Mouse (Mus musculus): ENCODE data around the gene Ffar2. TPM values are rescaled to one million over a fixed set of nuclear protein-coding genes. Genes with fewer than 3 reads are reported as not detected.
"Not testable (repeated sequence)": the region's sequence is repeated elsewhere in the genome, so short reads cannot be mapped to it uniquely, and the experiment has no call there.

Ffar2 gene
- polyA plus RNA-seq, 1 experiment from 2014 or later = not detected

GRCm38 (mm10) chr7:30846505-30847053 is 23.0 kb upstream of the Ffar2 start:
- no peaks in the 10 kb centered on the region for H3K9me3 ChIP-seq (replicated peaks)
- no peak overlapping the region for H3K4me3 ChIP-seq
- H3K9ac ChIP-seq = no peak overlapping the region
- H3K27ac ChIP-seq (ENCODE audit: poor library complexity, severe bottlenecking) = no peak overlapping the region
- no peak overlapping the region for H3K4me2 ChIP-seq
- 63% methylated on average over 2 of the region's 2 CpGs for WGBS
- no peaks in the 10 kb centered on the region for H3K27me3 ChIP-seq (replicated peaks)
- no peak for ATAC-seq (ENCODE audit: insufficient number of reproducible peaks, low FRiP score)
- 0 out of 2 replicates have a peak, but pooled peaks cover 3% of the 10 kb centered on the region for H3K4me1 ChIP-seq (replicated peaks)
- H3K36me3 ChIP-seq = no peaks in the 10 kb centered on the region

DNA sequence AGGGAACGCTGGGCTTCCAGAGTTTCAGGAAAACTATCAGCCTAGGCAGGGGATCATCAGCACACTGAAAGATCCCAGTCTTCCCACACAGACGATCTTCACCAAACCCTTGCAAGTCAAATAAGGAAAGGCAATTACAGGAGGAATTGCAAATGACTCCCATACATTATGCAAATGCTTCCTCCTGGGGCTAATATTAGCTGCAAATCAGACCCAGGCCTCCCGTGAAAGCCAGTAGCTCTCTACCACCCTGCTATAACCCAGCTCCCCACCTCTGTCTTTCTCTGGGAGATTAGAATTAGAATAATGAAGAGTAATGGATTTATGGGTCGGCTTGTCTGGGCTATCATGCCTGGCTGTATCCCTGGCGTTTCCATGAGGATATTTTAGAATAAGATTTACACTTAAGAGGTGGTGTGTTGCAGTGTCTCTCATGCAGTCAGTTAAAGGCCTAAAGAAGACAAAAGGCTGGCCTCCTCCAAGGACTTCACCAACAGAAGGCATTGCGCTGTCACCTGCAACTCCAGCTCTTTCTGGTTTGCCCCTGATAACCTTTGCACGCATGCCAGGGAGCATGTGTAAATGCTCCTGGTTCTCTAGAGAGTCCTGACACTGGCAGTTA is 21.2 kb upstream of the Ffar2 start:
- WGBS = 34% methylated on average over 7 of the region's 7 CpGs
- Histone ChIP-seq H3K9me3 (replicated peaks) (no peaks in the 10 kb centered on the region), H3K27me3 (replicated peaks) (no peaks in the 10 kb centered on the region), H3K4me1 (replicated peaks) (peaks cover 14% of the 10 kb centered on the region), H3K4me3 (no peak overlapping the region), H3K4me2 (no peak overlapping the region), H3K27ac (ENCODE audit: poor library complexity, severe bottlenecking) (no peak overlapping the region), H3K36me3 (no peaks in the 10 kb centered on the region), H3K9ac (no peak overlapping the region)
- no peak for ATAC-seq (ENCODE audit: insufficient number of reproducible peaks, low FRiP score)

GRCm38 (mm10) chr7:30842092-30842491 is 18.5 kb upstream of the Ffar2 start:
- 78% methylated on average over 5 of the region's 5 CpGs for WGBS
- H3K27ac ChIP-seq (ENCODE audit: poor library complexity, severe bottlenecking) = no peak overlapping the region

DNA sequence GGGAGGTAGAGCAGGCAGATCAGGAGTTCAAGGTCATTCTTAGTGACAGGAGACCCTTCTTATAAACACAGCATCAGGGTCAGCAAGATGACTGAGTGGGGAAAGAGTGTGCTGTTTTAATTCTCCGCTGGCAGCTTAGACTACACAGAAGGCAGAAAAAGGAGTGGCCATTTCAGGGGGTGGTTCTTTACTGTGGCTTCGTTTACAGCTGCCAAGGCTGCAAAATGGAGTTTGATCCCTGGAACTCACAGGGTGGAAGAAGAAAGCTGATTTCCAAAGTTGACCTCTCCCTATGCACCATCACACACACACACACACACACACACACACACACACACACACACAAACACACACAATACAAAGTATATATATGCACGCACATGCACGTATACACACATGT is 17.8 kb upstream of the Ffar2 start:
- WGBS = 73% methylated on average over 4 of the region's 4 CpGs
- Histone ChIP-seq H3K4me1 (replicated peaks) (peaks cover 14% of the 10 kb centered on the region), H3K9ac (no peak overlapping the region), H3K4me3 (no peak overlapping the region), H3K36me3 (no peaks in the 10 kb centered on the region), H3K9me3 (replicated peaks) (no peaks in the 10 kb centered on the region), H3K4me2 (no peak overlapping the region), H3K27ac (ENCODE audit: poor library complexity, severe bottlenecking) (no peak overlapping the region), H3K27me3 (replicated peaks) (0 out of 2 replicates have a peak, but pooled peaks cover 6% of the 10 kb centered on the region)
- ATAC-seq (ENCODE audit: insufficient number of reproducible peaks, low FRiP score) = no peak

More at GRCm38 (mm10) chr7:30842092-30842491, 18.5 kb upstream of the Ffar2 start:
- Histone ChIP-seq H3K27me3 (replicated peaks) (0 out of 2 replicates have a peak, but pooled peaks cover 6% of the 10 kb centered on the region), H3K9ac (no peak overlapping the region), H3K36me3 (no peaks in the 10 kb centered on the region), H3K4me2 (no peak overlapping the region), H3K4me3 (no peak overlapping the region), H3K4me1 (replicated peaks) (peaks cover 14% of the 10 kb centered on the region), H3K9me3 (replicated peaks) (no peaks in the 10 kb centered on the region)
- ATAC-seq (ENCODE audit: insufficient number of reproducible peaks, low FRiP score) = no peak

GRCm38 (mm10) chr7:30840306-30840705 is 16.7 kb upstream of the Ffar2 start:
- 0 out of 2 replicates have a peak, but pooled peaks cover 6% of the 10 kb centered on the region for H3K27me3 ChIP-seq (replicated peaks)
- no peak overlapping the region for H3K4me2 ChIP-seq
- H3K4me1 ChIP-seq (replicated peaks) = peaks cover 14% of the 10 kb centered on the region
- no peak overlapping the region for H3K27ac ChIP-seq (ENCODE audit: poor library complexity, severe bottlenecking)
- no peak overlapping the region for H3K4me3 ChIP-seq
- no peaks in the 10 kb centered on the region for H3K36me3 ChIP-seq
- WGBS = 62% methylated on average over 3 of the region's 3 CpGs
- no peak for ATAC-seq (ENCODE audit: insufficient number of reproducible peaks, low FRiP score)
- no peak overlapping the region for H3K9ac ChIP-seq
- H3K9me3 ChIP-seq (replicated peaks) = no peaks in the 10 kb centered on the region

- Histone ChIP-seq H3K27me3 (replicated peaks) (0 out of 2 replicates have a peak, but pooled peaks cover 6% of the 10 kb centered on the region), H3K9ac (no peak overlapping the region), H3K4me2 (no peak overlapping the region), H3K9me3 (replicated peaks) (no peaks in the 10 kb centered on the region), H3K4me3 (no peak overlapping the region), H3K4me1 (replicated peaks) (peaks cover 16% of the 10 kb centered on the region), H3K27ac (ENCODE audit: poor library complexity, severe bottlenecking) (no peak overlapping the region), H3K36me3 (no peaks in the 10 kb centered on the region)
- ATAC-seq (ENCODE audit: insufficient number of reproducible peaks, low FRiP score) = no peak
These were observed 13.7 kb upstream of the Ffar2 start for GRCm38 (mm10) chr7:30837277-30837676.

DNA sequence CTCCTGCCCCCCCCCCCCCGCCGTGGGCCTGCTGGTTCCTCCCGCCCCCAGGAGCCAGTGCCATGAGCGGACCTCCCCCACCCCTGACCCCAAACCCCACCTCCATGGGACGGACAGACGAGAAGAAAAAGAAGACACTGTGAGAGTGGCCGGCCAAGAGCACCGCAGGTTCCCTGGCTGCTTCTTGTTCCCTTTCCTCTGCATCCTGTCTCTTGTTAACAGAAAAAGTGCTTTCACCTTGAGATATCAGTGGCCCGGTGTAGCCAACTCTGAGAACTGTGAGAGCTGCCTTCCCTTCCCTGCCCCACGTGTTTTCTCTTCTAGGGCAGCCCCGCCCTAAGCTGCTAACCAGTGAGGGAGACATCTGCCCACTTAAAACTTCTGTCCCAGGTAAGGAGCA is 9.1 kb upstream of the Ffar2 start:
- ATAC-seq (ENCODE audit: insufficient number of reproducible peaks, low FRiP score) = not testable (repeated sequence)

GRCm38 (mm10) chr7:30832261-30832660 is 8.7 kb upstream of the Ffar2 start:
- peaks cover 5% of the 10 kb centered on the region for H3K4me1 ChIP-seq (replicated peaks)
- no peak for ATAC-seq (ENCODE audit: insufficient number of reproducible peaks, low FRiP score)
- no peak overlapping the region for H3K9ac ChIP-seq
- H3K36me3 ChIP-seq = no peaks in the 10 kb centered on the region
- no peak overlapping the region for H3K4me3 ChIP-seq
- no peak overlapping the region for H3K27ac ChIP-seq (ENCODE audit: poor library complexity, severe bottlenecking)
- no peaks in the 10 kb centered on the region for H3K27me3 ChIP-seq (replicated peaks)
- peak overlapping the region; percentile 57 for H3K4me2 ChIP-seq
- 66% methylated on average over 17 of the region's 17 CpGs for WGBS
- 0 out of 2 replicates have a peak, but pooled peaks cover 3% of the 10 kb centered on the region for H3K9me3 ChIP-seq (replicated peaks)

More for the DNA sequence above, 9.1 kb upstream of the Ffar2 start:
- not testable (repeated sequence) for H3K4me1 ChIP-seq (replicated peaks); H3K27me3 ChIP-seq (replicated peaks); H3K27ac ChIP-seq (ENCODE audit: poor library complexity, severe bottlenecking); H3K36me3 ChIP-seq; H3K4me3 ChIP-seq; H3K9ac ChIP-seq; H3K9me3 ChIP-seq (replicated peaks)
- WGBS = 32% methylated on average over 10 of the region's 11 CpGs
- peak overlapping the region; percentile 57 for H3K4me2 ChIP-seq

- no peak overlapping the region for H3K27ac ChIP-seq (ENCODE audit: poor library complexity, severe bottlenecking)
- no peak overlapping the region for H3K4me2 ChIP-seq
- H3K36me3 ChIP-seq = no peaks in the 10 kb centered on the region
- H3K27me3 ChIP-seq (replicated peaks) = no peaks in the 10 kb centered on the region
- H3K4me1 ChIP-seq (replicated peaks) = peaks cover 5% of the 10 kb centered on the region
- H3K9ac ChIP-seq = no peak overlapping the region
- ATAC-seq (ENCODE audit: insufficient number of reproducible peaks, low FRiP score) = no peak
- H3K4me3 ChIP-seq = no peak overlapping the region
- WGBS = 68% methylated on average over 3 of the region's 3 CpGs
- H3K9me3 ChIP-seq (replicated peaks) = 0 out of 2 replicates have a peak, but pooled peaks cover 5% of the 10 kb centered on the region
These were observed 5.9 kb upstream of the Ffar2 start for GRCm38 (mm10) chr7:30829428-30829827.

GRCm38 (mm10) chr7:30828871-30829270 is 5.3 kb upstream of the Ffar2 start:
- not testable (repeated sequence) for ATAC-seq (ENCODE audit: insufficient number of reproducible peaks, low FRiP score); H3K36me3 ChIP-seq; H3K9ac ChIP-seq; H3K4me2 ChIP-seq; H3K27me3 ChIP-seq (replicated peaks); H3K4me1 ChIP-seq (replicated peaks); H3K27ac ChIP-seq (ENCODE audit: poor library complexity, severe bottlenecking); H3K9me3 ChIP-seq (replicated peaks); H3K4me3 ChIP-seq

DNA sequence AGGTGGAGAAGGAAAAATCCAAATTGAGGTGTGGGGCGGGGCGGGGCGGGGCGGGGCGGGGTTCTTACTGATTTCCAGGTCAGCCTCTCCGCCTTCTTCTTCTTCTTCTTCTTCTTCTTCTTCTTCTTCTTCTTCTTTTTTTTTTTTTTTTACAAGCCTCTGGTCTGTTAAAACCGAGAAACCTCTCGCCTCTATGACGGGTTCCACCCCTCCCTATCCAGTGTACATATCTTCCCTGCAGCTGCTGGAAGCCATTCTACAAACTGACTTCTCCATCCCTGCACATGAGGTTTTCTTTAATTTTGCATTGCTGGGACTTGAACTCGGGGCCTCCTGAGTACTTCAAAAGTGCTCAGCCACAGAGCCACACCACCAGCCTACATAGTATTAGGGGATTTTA is 3.1 kb upstream of the Ffar2 start:
- no peak overlapping the region for H3K4me2 ChIP-seq
- no peak for ATAC-seq (ENCODE audit: insufficient number of reproducible peaks, low FRiP score)
- H3K27ac ChIP-seq (ENCODE audit: poor library complexity, severe bottlenecking) = no peak overlapping the region
- no peaks in the 10 kb centered on the region for H3K36me3 ChIP-seq
- no peaks in the 10 kb centered on the region for H3K4me1 ChIP-seq (replicated peaks)
- 0 out of 2 replicates have a peak, but pooled peaks cover 5% of the 10 kb centered on the region for H3K9me3 ChIP-seq (replicated peaks)
- 88% methylated on average over 10 of the region's 10 CpGs for WGBS
- H3K27me3 ChIP-seq (replicated peaks) = no peaks in the 10 kb centered on the region
- no peak overlapping the region for H3K9ac ChIP-seq
- H3K4me3 ChIP-seq = no peak overlapping the region
